Mouse (Mus musculus) CH12.LX (cell line): ENCODE results near the gene Tmem151b. TPM values are rescaled to one million over a fixed set of nuclear protein-coding genes. Genes with fewer than 3 reads are reported as not detected.

ENCODE experiments used
- DNase-seq: peaks from one replicate; pipeline ENCODE4 v3.0.0-alpha.2; 2013; ENCODE audit errors: extremely low read depth
- H3K27ac ChIP-seq: 2 replicates; pipeline ENCODE4 v1.5.1; 2012; ENCODE audit warnings: low read depth, mild to moderate bottlenecking, control low read depth, moderate library complexity; ENCODE audit not compliant: insufficient read depth
- H3K27me3 ChIP-seq: replicated peaks from 2 replicates; pipeline ENCODE3; 2012; ENCODE audit warnings: inconsistent platforms
- H3K36me3 ChIP-seq, 2 experiments: replicated peaks in 1 of 2; 2 replicates each; pipeline versions ENCODE3 to v1.6.1; 2012; ENCODE audit warnings: inconsistent platforms in 1 of 2, low read length in 1 of 2, mild to moderate bottlenecking in 1 of 2, mixed read lengths in 1 of 2, moderate library complexity in 1 of 2; ENCODE audit not compliant: control insufficient read depth in 1 of 2, insufficient read depth in 1 of 2
- H3K4me1 ChIP-seq, 2 experiments: 2 replicates each; pipeline ENCODE4 v1.6.1; 2012; ENCODE audit warnings: inconsistent platforms in 1 of 2, moderate library complexity in 1 of 2; ENCODE audit not compliant: insufficient read depth in 2 of 2, control insufficient read depth in 1 of 2
- H3K4me2 ChIP-seq: 2 replicates; pipeline ENCODE4 v1.6.1; 2012; ENCODE audit warnings: low read depth, mild to moderate bottlenecking, control low read depth; ENCODE audit not compliant: poor library complexity, insufficient read depth, severe bottlenecking
- H3K4me3 ChIP-seq, 3 experiments: fragments of 150-350 bp in 1 of 3; sonication (generic) in 1 of 3; replicated peaks in 1 of 3; 2 replicates each; pipeline versions ENCODE3 to v1.5.1; 2011 to 2012; ENCODE audit warnings: low read depth in 2 of 3, low read length in 2 of 3, mild to moderate bottlenecking in 2 of 3, moderate library complexity in 2 of 3, control low read depth in 1 of 3, improper control_type of control experiment in 1 of 3, inconsistent platforms in 1 of 3, mixed read lengths in 1 of 3; ENCODE audit not compliant: poor library complexity in 1 of 3
- H3K79me2 ChIP-seq: replicated peaks from 2 replicates; pipeline ENCODE4 v1.6.1; 2012; ENCODE audit warnings: mild to moderate bottlenecking, moderate library complexity; ENCODE audit not compliant: control insufficient read depth, poor library complexity, insufficient read depth, severe bottlenecking; ENCODE audit errors: extremely low read depth
- H3K9ac ChIP-seq: 2 replicates; pipeline ENCODE4 v1.6.1; 2012; ENCODE audit warnings: low read depth, mild to moderate bottlenecking, control low read depth, moderate library complexity; ENCODE audit not compliant: insufficient read depth
- H3K9me3 ChIP-seq: replicated peaks from 2 replicates; pipeline ENCODE3; 2012; ENCODE audit warnings: low read length, inconsistent platforms, mixed read lengths
- BHLHE40 ChIP-seq: IDR thresholded peaks from 2 replicates; pipeline ENCODE4 v1.6.1; 2011; ENCODE audit warnings: mild to moderate bottlenecking, low read depth, low read length, improper control_type of control experiment
- CHD1 ChIP-seq: IDR thresholded peaks from 2 replicates; pipeline ENCODE4 v1.6.1; 2012; ENCODE audit warnings: low read depth, low read length, improper control_type of control experiment, inconsistent platforms
- CHD2 ChIP-seq: IDR thresholded peaks from 2 replicates; pipeline ENCODE4 v1.6.1; 2011; ENCODE audit warnings: low read length, improper control_type of control experiment
- E2F4 ChIP-seq: IDR thresholded peaks from 2 replicates; pipeline ENCODE4 v1.6.1; 2011; ENCODE audit warnings: low read depth, low read length, improper control_type of control experiment; ENCODE audit not compliant: insufficient replicate concordance
- EP300 ChIP-seq: IDR thresholded peaks from 2 replicates; pipeline ENCODE4 v1.6.1; 2011; ENCODE audit warnings: low read length, improper control_type of control experiment
- GABPA ChIP-seq: IDR thresholded peaks from 2 replicates; pipeline ENCODE4 v1.6.1; 2012; ENCODE audit warnings: low read depth, low read length, improper control_type of control experiment, inconsistent platforms; ENCODE audit not compliant: insufficient replicate concordance
- HCFC1 ChIP-seq: IDR thresholded peaks from 2 replicates; pipeline ENCODE4 v1.6.1; 2012; ENCODE audit warnings: low read depth, mild to moderate bottlenecking, inconsistent platforms, low read length, improper control_type of control experiment
- IRF4 ChIP-seq: IDR thresholded peaks from 2 replicates; pipeline ENCODE4 v1.6.1; 2014; ENCODE audit warnings: low read depth, mild to moderate bottlenecking, inconsistent platforms, low read length, improper control_type of control experiment
- JUN ChIP-seq: IDR thresholded peaks from 2 replicates; pipeline ENCODE4 v1.6.1; 2011; ENCODE audit warnings: low read depth, mild to moderate bottlenecking, low read length, improper control_type of control experiment, moderate library complexity; ENCODE audit not compliant: insufficient read depth
- JUND ChIP-seq: conservative IDR thresholded peaks from 2 replicates; pipeline ENCODE4 v1.6.1; 2011; ENCODE audit warnings: low read depth, low read length, improper control_type of control experiment
- MAX ChIP-seq: IDR thresholded peaks from 2 replicates; pipeline ENCODE4 v1.6.1; 2011; ENCODE audit warnings: low read length, improper control_type of control experiment
- MEF2A ChIP-seq: IDR thresholded peaks from 2 replicates; pipeline ENCODE4 v1.6.1; 2014; ENCODE audit warnings: low read depth, mild to moderate bottlenecking, inconsistent platforms, low read length, improper control_type of control experiment, borderline replicate concordance
- MYC ChIP-seq: IDR thresholded peaks from 2 replicates; pipeline ENCODE4 v1.6.1; 2011; ENCODE audit warnings: low read depth, mild to moderate bottlenecking, improper control_type of control experiment, low read length
- NRF1 ChIP-seq: IDR thresholded peaks from 2 replicates; pipeline ENCODE4 v1.6.1; 2014; ENCODE audit warnings: low read depth, mild to moderate bottlenecking, inconsistent platforms, low read length, improper control_type of control experiment, moderate library complexity
- PAX5 ChIP-seq: IDR thresholded peaks from 2 replicates; pipeline ENCODE4 v1.6.1; 2012; ENCODE audit warnings: low read length, inconsistent platforms, mixed read lengths
- RAD21 ChIP-seq: IDR thresholded peaks from 2 replicates; pipeline ENCODE4 v1.6.1; 2011; ENCODE audit warnings: low read depth, mild to moderate bottlenecking, low read length, improper control_type of control experiment, moderate library complexity
- RCOR1 ChIP-seq: conservative IDR thresholded peaks from 2 replicates; pipeline ENCODE4 v1.6.1; 2012; ENCODE audit warnings: low read depth, mild to moderate bottlenecking, inconsistent platforms, low read length, improper control_type of control experiment
- SIN3A ChIP-seq: IDR thresholded peaks from 2 replicates; pipeline ENCODE4 v1.6.1; 2012; ENCODE audit warnings: low read length, improper control_type of control experiment, inconsistent platforms
- TBP ChIP-seq: conservative IDR thresholded peaks from 2 replicates; pipeline ENCODE4 v1.6.1; 2011; ENCODE audit warnings: low read depth, low read length, improper control_type of control experiment
- TCF12 ChIP-seq: IDR thresholded peaks from 2 replicates; pipeline ENCODE4 v1.6.1; 2014; ENCODE audit warnings: low read depth, mild to moderate bottlenecking, inconsistent platforms, low read length, improper control_type of control experiment
- UBTF ChIP-seq: IDR thresholded peaks from 2 replicates; pipeline ENCODE4 v1.6.1; 2012; ENCODE audit warnings: low read depth, mild to moderate bottlenecking, inconsistent platforms, low read length, improper control_type of control experiment, moderate library complexity
- USF2 ChIP-seq: conservative IDR thresholded peaks from 2 replicates; pipeline ENCODE4 v1.6.1; 2011; ENCODE audit warnings: low read depth, low read length, improper control_type of control experiment
- ZC3H11A ChIP-seq: IDR thresholded peaks from 2 replicates; pipeline ENCODE4 v1.6.1; 2012; ENCODE audit warnings: low read depth, mild to moderate bottlenecking, inconsistent platforms, low read length, improper control_type of control experiment
- ZKSCAN1 ChIP-seq: IDR thresholded peaks from 2 replicates; pipeline ENCODE4 v1.6.1; 2012; ENCODE audit warnings: low read depth, inconsistent platforms, low read length, improper control_type of control experiment, borderline replicate concordance
- ZNF384 ChIP-seq: IDR thresholded peaks from 2 replicates; pipeline ENCODE4 v1.6.1; 2012; ENCODE audit warnings: low read depth, low read length, improper control_type of control experiment, inconsistent platforms
- dilution Hi-C: fragments of 300-500 bp; cut with MboI; formaldehyde crosslinking; loops from 2 replicates; pipeline ENCODE4 v1.14.3; 2020; ENCODE audit warnings: low sequenced_read_pairs; ENCODE audit not compliant: extremely low pct_unique_long_range_greater_than_20kb, extremely low pct_ligation_motif_present
- in situ Hi-C: fragments of 300-500 bp; cut with MboI; formaldehyde crosslinking; loops from 3 replicates; pipeline ENCODE4 v1.14.3; 2019; ENCODE audit warnings: low sequenced_read_pairs, low pct_ligation_motif_present, low pct_unique_long_range_greater_than_20kb, mixed read lengths
- polyA plus RNA-seq: library from polyadenylated mRNA; unstranded; fragments of >175 nt; gene quantifications from 2 replicates; pipeline ENCODE4 v1.2.1, GENCODE M21; 2012; ENCODE audit warnings: low read depth; ENCODE audit not compliant: insufficient read length
- total RNA-seq, 2 experiments: library from RNA; depleted of rRNA; stranded (reverse); fragments of 300-350 nt in 1 of 2; fragments of >200 nt in 1 of 2; gene quantifications; 2 replicates each; pipeline ENCODE4 v1.2.3; 2012 to 2014

Gene Tmem151b
- total and polyA plus RNA-seq, 3 experiments, result 0.12 to 0.53 (median 0.42) TPM

DNA sequence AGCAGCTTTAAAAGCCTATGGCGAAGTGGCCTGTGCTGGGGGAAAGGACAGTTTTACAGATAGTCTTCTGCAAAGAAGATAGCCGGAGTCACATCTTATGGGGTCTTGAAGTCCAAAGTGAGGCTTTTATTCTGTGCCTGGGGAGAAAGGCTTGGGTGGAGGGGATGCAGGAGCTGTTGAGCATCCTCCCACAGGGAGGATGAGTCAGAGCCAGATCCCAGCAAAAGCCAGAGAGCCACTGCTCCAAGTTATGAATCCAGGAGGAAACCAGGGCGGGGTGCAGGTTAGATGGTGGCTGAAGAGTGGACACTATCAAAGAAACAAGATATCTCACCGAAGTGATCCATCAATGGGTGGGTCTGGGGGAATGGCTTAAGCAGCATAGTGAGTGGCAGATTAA lies 37.7 kb downstream of the Tmem151b start:
- H3K36me3 ChIP-seq, result peaks cover 41 to 77% of the 10 kb centered on the region in 2 experiments
- H3K4me1 ChIP-seq, result peaks cover 2 to 10% of the 10 kb centered on the region in 2 experiments; a peak in 3 of 4 replicates
- TF ChIP-seq SIN3A (no peak), CHD2 (no peak), USF2 (no peak), PAX5 (no peak), GABPA (no peak)
- no peaks in the 10 kb centered on the region for H3K27me3 ChIP-seq
- DNase-seq, result no peak
- no peak overlapping the region for H3K27ac ChIP-seq
- no peak overlapping the region for H3K4me2 ChIP-seq
- no peak overlapping the region for H3K9ac ChIP-seq
- in situ Hi-C loops, result no loop called here
- no peaks in the 10 kb centered on the region for H3K9me3 ChIP-seq
- dilution Hi-C loops, result no loop called here
- no peaks in the 10 kb centered on the region for H3K79me2 ChIP-seq
- H3K4me3 ChIP-seq, result no peak overlapping the region

- no peak overlapping the region for H3K4me2 ChIP-seq
Observed at GRCm38 (mm10) chr17:45510871-45511270, 38.6 kb downstream of the Tmem151b start.

GRCm38 (mm10) chr17:45506700-45507189 lies 42.7 kb downstream of the Tmem151b start, which contains the start of gene Aars2:
Gene Aars2, plus strand, starts transcription at chr17:45506841.
- Histone ChIP-seq H3K4me1 (peaks cover 10 to 48% of the 10 kb centered on the region in 2 experiments), H3K27me3 (no peaks in the 10 kb centered on the region), H3K27ac (peak within 1 kb of the TSS; percentile 56), H3K79me2 (no peaks in the 10 kb centered on the region), H3K4me3 (peak within 1 kb of the TSS; percentile 57 to 79 (median 73)), H3K9me3 (no peaks in the 10 kb centered on the region), H3K4me2 (peak within 1 kb of the TSS; percentile 72), H3K36me3 (peaks cover 24 to 37% of the 10 kb centered on the region in 2 experiments), H3K9ac (peak within 1 kb of the TSS; percentile 44; the same call in 1 of the 2 replicates)
- dilution Hi-C loops, result no loop called here
- in situ Hi-C loops, result no loop called here
- DNase-seq, result peak; percentile 93
- no peak for TF ChIP-seq UBTF
- TF ChIP-seq ZC3H11A, result no peak
- TF ChIP-seq CHD1, result no peak
- no peak for TF ChIP-seq RCOR1
- peak; percentile 92 for TF ChIP-seq TCF12
- 0 out of 2 replicates have a peak, but pooled peaks have one; percentile 23 for TF ChIP-seq MYC
- no peak for TF ChIP-seq RAD21
- no peak for TF ChIP-seq EP300
- TF ChIP-seq BHLHE40, result no peak; the same call in 1 of the 2 replicates
- no peak for TF ChIP-seq E2F4
- TF ChIP-seq JUND, result no peak
- 0 out of 2 replicates have a peak, but pooled peaks have one; percentile 29 for TF ChIP-seq MAX
- peak; percentile 74 for TF ChIP-seq IRF4
- no peak for TF ChIP-seq JUN
- TF ChIP-seq GABPA, result peak; percentile 97
- TF ChIP-seq MEF2A, result peak; percentile 78; the same call in 1 of the 2 replicates
- no peak for TF ChIP-seq ZNF384
- TF ChIP-seq USF2, result no peak
- peak; percentile 66; the same call in 1 of the 2 replicates for TF ChIP-seq TBP
- no peak for TF ChIP-seq ZKSCAN1
- TF ChIP-seq HCFC1, result peak; percentile 95
- TF ChIP-seq NRF1, result peak; percentile 72

More at GRCm38 (mm10) chr17:45510871-45511270, 38.6 kb downstream of the Tmem151b start:
- Histone ChIP-seq H3K9ac (no peak overlapping the region), H3K4me3 (no peak overlapping the region), H3K9me3 (no peaks in the 10 kb centered on the region), H3K36me3 (peaks cover 33 to 68% of the 10 kb centered on the region in 2 experiments)
- DNase-seq, result no peak
- no peak for TF ChIP-seq USF2
- TF ChIP-seq, all 38 proteins: peak for 0
- no peaks in the 10 kb centered on the region for H3K79me2 ChIP-seq
- in situ Hi-C loops (no loop called here), dilution Hi-C loops (no loop called here)
- no peaks in the 10 kb centered on the region for H3K27me3 ChIP-seq
- H3K27ac ChIP-seq, result no peak overlapping the region
- peaks cover 2 to 16% of the 10 kb centered on the region in 2 experiments; a peak in 3 of 4 replicates for H3K4me1 ChIP-seq
